Mouse (Mus musculus): Measurements from ENCODE around the gene Ccdc158. TPM values are rescaled to one million over a fixed set of nuclear protein-coding genes. Genes with fewer than 3 reads are reported as not detected.

The Ccdc158 gene
- under 1 TPM in 1 of 2 experiments, not detected in 1; 0.09 TPM for total RNA-seq (2021)
- polyA plus RNA-seq (2012; rRNA removed), result 0.18 TPM in 1 of 2 replicates, not detected in the other
- long read RNA-seq, result 0 reads

DNA sequence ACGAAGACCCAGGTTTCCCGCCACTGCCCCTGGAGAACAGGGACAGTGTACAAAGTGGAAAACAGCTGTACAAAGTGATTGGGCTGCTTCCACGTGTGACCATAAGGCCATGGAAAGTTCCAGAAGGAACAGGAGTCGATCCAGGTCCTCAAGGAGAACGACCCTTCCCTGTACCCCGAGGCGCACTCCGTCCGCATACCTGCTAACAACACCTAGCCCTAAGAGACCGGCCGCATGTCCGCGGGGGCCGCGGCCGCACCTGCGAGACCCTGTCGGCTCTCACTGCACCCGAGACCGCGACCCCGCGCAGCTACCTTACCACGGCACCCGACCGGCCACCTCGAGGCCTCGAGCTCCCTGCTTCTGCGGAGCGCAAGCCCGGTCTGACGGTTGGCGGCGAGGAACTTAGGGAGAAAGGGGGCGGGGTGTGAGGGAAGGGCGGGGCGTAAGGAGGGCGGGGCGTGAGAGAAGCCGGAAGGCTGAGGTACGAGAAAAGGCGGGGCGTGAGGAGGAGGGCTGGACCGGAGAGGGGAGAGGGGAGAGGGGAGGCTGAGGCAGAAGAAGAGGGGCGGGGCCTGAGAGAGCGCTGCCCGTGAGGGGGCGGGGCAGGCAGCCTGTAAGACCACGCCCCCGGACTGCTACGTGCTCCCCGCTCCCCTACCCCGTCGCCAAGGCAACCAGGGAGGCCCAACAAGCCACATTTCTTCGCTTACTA lies at the start of gene Ccdc158:
Gene Ccdc158 (minus strand): TSS at position 413 of the 715 bp plus-strand sequence.
- Histone ChIP-seq H3K4me3 (peak within 1 kb of the TSS; percentile 20; the same call in 1 of the 2 replicates), H3K4me1 (ENCODE audit: control insufficient read depth, insufficient read depth, low read length) (no peaks in the 10 kb centered on the region), H3K36me3 (ENCODE audit: control insufficient read depth, insufficient read depth, low read length) (no peaks in the 10 kb centered on the region), H3K27ac (no peak within 1 kb of the TSS), H3K79me2 (replicated peaks; ENCODE audit: control insufficient read depth, insufficient read depth, low read length) (no peaks in the 10 kb centered on the region), H3K27me3 (ENCODE audit: control insufficient read depth, insufficient read depth, low read length) (no peaks in the 10 kb centered on the region), H3K9ac (ENCODE audit: low read depth, low read length) (no peak within 1 kb of the TSS; the same call in 1 of the 2 replicates)
- DNase-seq, result peak; percentile 47 to 55
- intact Hi-C loops (cut with DNase I), result loop anchor here (10.0 kb wide), 1 partner anchor 490 kb away; no protein-coding TSS in a partner anchor
- TF ChIP-seq POLR2A (IDR thresholded peaks at IDR 0.05; ENCODE audit: insufficient read depth, low read depth, low read length) (no peak), EP300 (IDR thresholded peaks at IDR 0.05; ENCODE audit: insufficient read depth, low read depth, low read length) (no peak), CTCF (IDR thresholded peaks at IDR 0.05) (no peak)
- WGBS, result 14% methylated on average over 51 of the region's 55 CpGs

DNA sequence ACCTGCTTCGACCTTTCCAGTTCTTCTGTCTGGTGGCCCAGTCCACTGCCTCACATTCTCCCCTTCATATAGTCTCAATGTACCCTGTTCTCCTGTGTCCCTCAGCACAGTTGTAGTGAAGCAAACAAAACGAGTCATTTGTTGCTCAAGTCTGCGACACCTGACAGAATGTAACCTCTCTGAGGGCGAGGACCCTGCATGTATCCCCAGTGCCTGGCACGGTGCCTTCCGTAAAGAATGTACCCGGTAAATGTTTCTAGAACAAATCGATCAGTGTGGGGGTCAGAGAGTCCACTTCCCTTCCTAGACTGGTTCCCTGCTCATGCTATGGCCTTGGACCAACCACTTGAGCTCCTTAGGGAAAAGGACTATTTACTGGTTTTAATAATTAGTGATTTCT lies 46.5 kb upstream of the Ccdc158 start:
- TF ChIP-seq CTCF (IDR thresholded peaks at IDR 0.05) (no peak), EP300 (IDR thresholded peaks at IDR 0.05; ENCODE audit: insufficient read depth, low read depth, low read length) (no peak), POLR2A (IDR thresholded peaks at IDR 0.05; ENCODE audit: insufficient read depth, low read depth, low read length) (no peak)
- intact Hi-C loops (cut with DNase I), result no loop called here

DNA sequence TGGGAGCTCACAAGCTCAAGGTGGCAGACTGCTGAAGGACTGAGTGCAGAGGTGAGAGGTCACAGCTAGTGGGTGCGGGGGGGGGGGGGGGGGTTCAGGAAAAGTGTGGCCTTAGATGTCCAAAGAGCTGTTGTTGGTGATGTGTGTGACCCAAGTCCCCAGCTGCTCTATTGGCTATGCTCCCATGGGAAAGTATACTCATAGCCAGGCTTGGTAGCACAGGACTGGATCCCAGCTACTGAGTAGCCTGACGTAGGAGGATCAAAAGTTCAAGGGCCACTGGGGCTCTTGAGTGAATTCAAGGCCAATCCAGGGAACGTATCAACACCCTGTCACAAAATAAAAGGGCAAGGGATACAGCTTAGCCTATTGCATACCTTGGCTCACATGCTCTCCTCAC lies 43.8 kb upstream of the Ccdc158 start:
- Histone ChIP-seq H3K4me1 (ENCODE audit: control insufficient read depth, insufficient read depth, low read length) (no peaks in the 10 kb centered on the region), H3K27ac (no peak overlapping the region), H3K4me3 (no peak overlapping the region), H3K36me3 (ENCODE audit: control insufficient read depth, insufficient read depth, low read length) (no peaks in the 10 kb centered on the region), H3K79me2 (replicated peaks; ENCODE audit: control insufficient read depth, insufficient read depth, low read length) (no peaks in the 10 kb centered on the region), H3K27me3 (ENCODE audit: control insufficient read depth, insufficient read depth, low read length) (no peaks in the 10 kb centered on the region), H3K9ac (ENCODE audit: low read depth, low read length) (no peak overlapping the region)
- DNase-seq, result no peak
- TF ChIP-seq EP300 (IDR thresholded peaks at IDR 0.05; ENCODE audit: insufficient read depth, low read depth, low read length), result no peak
- no peak for TF ChIP-seq POLR2A (IDR thresholded peaks at IDR 0.05; ENCODE audit: insufficient read depth, low read depth, low read length)
- TF ChIP-seq CTCF (IDR thresholded peaks at IDR 0.05), result no peak
- WGBS, result 75% methylated on average over 3 of the region's 3 CpGs
- intact Hi-C loops (cut with DNase I), result no loop called here

More for the DNA sequence above, 46.5 kb upstream of the Ccdc158 start:
- H3K27me3 ChIP-seq (ENCODE audit: control insufficient read depth, insufficient read depth, low read length), result no peaks in the 10 kb centered on the region
- H3K27ac ChIP-seq, result no peak overlapping the region
- H3K4me3 ChIP-seq, result no peak overlapping the region
- no peaks in the 10 kb centered on the region for H3K79me2 ChIP-seq (replicated peaks; ENCODE audit: control insufficient read depth, insufficient read depth, low read length)
- no peak overlapping the region for H3K9ac ChIP-seq (ENCODE audit: low read depth, low read length)
- WGBS, result 89% methylated on average over 8 of the region's 8 CpGs
- DNase-seq, result no peak
- no peaks in the 10 kb centered on the region for H3K36me3 ChIP-seq (ENCODE audit: control insufficient read depth, insufficient read depth, low read length)
- H3K4me1 ChIP-seq (ENCODE audit: control insufficient read depth, insufficient read depth, low read length), result no peaks in the 10 kb centered on the region

DNA sequence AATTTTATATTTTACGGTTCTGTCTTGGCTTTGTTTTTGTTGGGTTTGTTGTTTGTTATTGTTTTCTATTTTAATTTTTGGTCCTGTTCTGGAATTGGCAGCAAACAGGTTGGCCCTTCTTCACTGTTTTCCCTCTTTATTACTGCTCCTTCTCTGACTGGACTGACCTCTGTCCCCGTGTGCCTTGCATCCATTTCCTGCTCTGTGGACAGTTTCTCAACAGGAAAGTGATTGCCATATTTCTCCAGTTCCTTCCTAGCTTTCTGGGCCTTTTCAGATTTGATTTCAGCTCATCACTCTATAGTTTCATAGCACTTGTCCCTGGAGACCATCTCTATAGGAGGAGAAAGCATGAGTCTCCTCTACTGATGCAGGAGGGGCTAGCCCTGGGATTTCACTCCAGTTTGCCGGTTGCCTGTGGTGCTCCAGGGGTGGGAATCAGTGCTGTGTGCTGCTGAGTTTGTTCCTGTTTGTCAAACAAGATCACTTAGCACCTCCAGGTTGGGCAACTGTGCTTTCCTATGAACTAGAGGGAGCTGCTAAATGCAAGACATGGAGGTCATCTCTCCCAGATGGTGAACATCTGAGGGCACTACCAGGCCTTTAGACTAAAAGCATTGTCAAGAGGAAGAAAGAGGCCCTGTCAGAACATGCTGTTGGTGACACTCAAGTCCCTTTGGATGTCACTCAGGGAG lies 42.7 kb upstream of the Ccdc158 start:
- no peak overlapping the region for H3K9ac ChIP-seq (ENCODE audit: low read depth, low read length)
- H3K27ac ChIP-seq, result no peak overlapping the region
- no peaks in the 10 kb centered on the region for H3K36me3 ChIP-seq (ENCODE audit: control insufficient read depth, insufficient read depth, low read length)
- no peak for DNase-seq
- H3K4me3 ChIP-seq, result no peak overlapping the region
- intact Hi-C loops (cut with DNase I), result no loop called here
- TF ChIP-seq CTCF (IDR thresholded peaks at IDR 0.05), result no peak
- no peak for TF ChIP-seq EP300 (IDR thresholded peaks at IDR 0.05; ENCODE audit: insufficient read depth, low read depth, low read length)
- no peak for TF ChIP-seq POLR2A (IDR thresholded peaks at IDR 0.05; ENCODE audit: insufficient read depth, low read depth, low read length)
- 59% methylated on average over 3 of the region's 3 CpGs for WGBS
- H3K27me3 ChIP-seq (ENCODE audit: control insufficient read depth, insufficient read depth, low read length), result no peaks in the 10 kb centered on the region
- no peaks in the 10 kb centered on the region for H3K4me1 ChIP-seq (ENCODE audit: control insufficient read depth, insufficient read depth, low read length)
- H3K79me2 ChIP-seq (replicated peaks; ENCODE audit: control insufficient read depth, insufficient read depth, low read length), result no peaks in the 10 kb centered on the region

DNA sequence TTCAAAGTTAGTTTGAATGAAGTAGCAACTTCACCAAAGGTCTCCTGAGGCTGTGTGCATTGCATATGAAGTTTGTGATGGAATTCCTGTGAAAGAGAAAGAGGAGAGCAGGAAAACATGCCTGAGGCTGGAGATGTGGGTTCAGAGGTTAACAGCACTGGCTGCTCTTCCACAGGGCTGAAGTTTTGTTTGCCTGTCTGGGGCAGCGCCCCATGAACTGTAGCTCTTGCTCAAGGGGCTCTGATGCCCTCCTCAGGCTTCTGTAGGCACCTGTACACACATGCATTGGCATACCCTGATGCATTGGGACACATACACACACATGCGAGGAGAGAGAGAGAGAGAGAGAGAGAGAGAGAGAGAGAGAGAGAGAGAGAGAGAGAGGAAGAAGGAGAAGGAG lies 40.8 kb upstream of the Ccdc158 start:
- Histone ChIP-seq H3K27me3 (ENCODE audit: control insufficient read depth, insufficient read depth, low read length) (no peaks in the 10 kb centered on the region), H3K9ac (ENCODE audit: low read depth, low read length) (no peak overlapping the region), H3K27ac (no peak overlapping the region), H3K4me1 (ENCODE audit: control insufficient read depth, insufficient read depth, low read length) (no peaks in the 10 kb centered on the region), H3K4me3 (no peak overlapping the region), H3K79me2 (replicated peaks; ENCODE audit: control insufficient read depth, insufficient read depth, low read length) (no peaks in the 10 kb centered on the region), H3K36me3 (ENCODE audit: control insufficient read depth, insufficient read depth, low read length) (no peaks in the 10 kb centered on the region)
- DNase-seq, result no peak
- intact Hi-C loops (cut with DNase I), result no loop called here
- TF ChIP-seq EP300 (IDR thresholded peaks at IDR 0.05; ENCODE audit: insufficient read depth, low read depth, low read length) (no peak), POLR2A (IDR thresholded peaks at IDR 0.05; ENCODE audit: insufficient read depth, low read depth, low read length) (no peak), CTCF (IDR thresholded peaks at IDR 0.05) (no peak)
- 85% methylated on average over 2 of the region's 2 CpGs for WGBS

DNA sequence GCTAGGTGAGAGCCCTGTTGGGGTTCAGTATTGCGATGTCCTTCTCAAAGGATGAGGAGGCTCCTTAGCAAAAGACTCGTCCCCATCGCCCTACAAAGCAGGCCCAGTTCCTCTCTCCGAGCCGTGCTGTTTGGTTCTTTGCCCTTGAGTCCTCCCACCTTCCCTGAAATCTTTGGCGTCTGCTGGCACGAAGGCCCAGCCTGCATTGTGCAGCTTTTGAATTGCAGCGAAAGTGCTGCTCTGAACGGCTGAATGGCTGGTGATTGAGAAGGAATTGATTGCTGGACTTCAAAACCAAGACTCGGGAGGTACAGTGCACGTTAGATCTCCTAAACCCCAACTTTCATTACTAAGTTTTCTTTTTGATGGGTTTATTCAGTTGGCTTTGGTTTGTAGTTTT lies 40.2 kb upstream of the Ccdc158 start:
- WGBS, result 75% methylated on average over 11 of the region's 11 CpGs
- Histone ChIP-seq H3K4me1 (ENCODE audit: control insufficient read depth, insufficient read depth, low read length) (no peaks in the 10 kb centered on the region), H3K79me2 (replicated peaks; ENCODE audit: control insufficient read depth, insufficient read depth, low read length) (no peaks in the 10 kb centered on the region), H3K4me3 (no peak overlapping the region), H3K27ac (no peak overlapping the region), H3K27me3 (ENCODE audit: control insufficient read depth, insufficient read depth, low read length) (no peaks in the 10 kb centered on the region), H3K9ac (ENCODE audit: low read depth, low read length) (no peak overlapping the region), H3K36me3 (ENCODE audit: control insufficient read depth, insufficient read depth, low read length) (no peaks in the 10 kb centered on the region)
- TF ChIP-seq EP300 (IDR thresholded peaks at IDR 0.05; ENCODE audit: insufficient read depth, low read depth, low read length) (no peak), POLR2A (IDR thresholded peaks at IDR 0.05; ENCODE audit: insufficient read depth, low read depth, low read length) (no peak), CTCF (IDR thresholded peaks at IDR 0.05) (no peak)
- DNase-seq, result no peak
- intact Hi-C loops (cut with DNase I), result no loop called here

Measured in heart, adult 2 months (tissue).